Mouse (Mus musculus) limb, embryonic 11.5 days (tissue): ENCODE measurements around the gene Fut8. TPM values are rescaled to one million over a fixed set of nuclear protein-coding genes. Genes with fewer than 3 reads are reported as not detected.

ENCODE experiments used
- ATAC-seq: fragments of 200-750 bp; cut with Nextera tagmentation; 2 replicates; pipeline ENCODE4 v1.8.0; 2017; ENCODE audit warnings: low read depth; ENCODE audit not compliant: insufficient number of reproducible peaks, low FRiP score, low TSS enrichment
- DNase-seq: peaks from one replicate; pipeline ENCODE4 v3.0.0-alpha.2; 2015; ENCODE audit warnings: low spot score
- H3K27ac ChIP-seq: fragments of 300-500 bp; sonication (generic); replicated peaks from 2 replicates; pipeline ENCODE4 v1.5.1; 2014; ENCODE audit warnings: low read depth, mild to moderate bottlenecking, low read length
- H3K27me3 ChIP-seq: fragments of 300-500 bp; sonication (generic); 2 replicates; pipeline ENCODE4 v1.6.1; 2014; ENCODE audit warnings: mild to moderate bottlenecking, low read length, mixed read lengths; ENCODE audit not compliant: control insufficient read depth, insufficient read depth
- H3K36me3 ChIP-seq: fragments of 300-500 bp; sonication (generic); 2 replicates; pipeline ENCODE4 v1.6.1; 2014; ENCODE audit warnings: mild to moderate bottlenecking, low read length, moderate library complexity, mixed read lengths; ENCODE audit not compliant: control insufficient read depth, insufficient read depth
- H3K4me1 ChIP-seq: fragments of 300-500 bp; sonication (generic); 2 replicates; pipeline ENCODE4 v1.6.1; 2014; ENCODE audit warnings: low read length, mixed read lengths; ENCODE audit not compliant: control insufficient read depth, insufficient read depth
- H3K4me2 ChIP-seq: fragments of 300-500 bp; sonication (generic); 2 replicates; pipeline ENCODE4 v1.6.1; 2014; ENCODE audit warnings: low read depth, mild to moderate bottlenecking, moderate library complexity; ENCODE audit not compliant: severe bottlenecking
- H3K4me3 ChIP-seq: fragments of 300-500 bp; sonication (generic); 2 replicates; pipeline ENCODE4 v1.5.1; 2014; ENCODE audit warnings: low read depth, low read length
- H3K9ac ChIP-seq: fragments of 300-500 bp; sonication (generic); 2 replicates; pipeline ENCODE4 v1.6.1; 2014; ENCODE audit warnings: mild to moderate bottlenecking, low read length
- H3K9me3 ChIP-seq: fragments of 300-500 bp; sonication (generic); 2 replicates; pipeline ENCODE4 v1.6.1; 2016; ENCODE audit warnings: low read length; ENCODE audit not compliant: control insufficient read depth
- WGBS: fragments of 180-500 bp; shearing (Covaris S2); extraction: QIAGEN DNeasy Blood & Tissue Kit; methylation state at CpG from one replicate; pipeline ENCODE4 v1.1.7; 2014; 5-methylcytosine and 5-hydroxymethylcytosine counted together
- polyA plus RNA-seq: library from polyadenylated mRNA; unstranded; fragments of >200 nt; fragmentation: Nextera tagmentation; extraction: Ambion mirVana; gene quantifications from 2 replicates; pipeline ENCODE4 v1.2.1, GENCODE M21; 2014

Fut8 gene
- polyA plus RNA-seq, 1 experiment from 2014 or later, result 22.9 TPM

GRCm38 (mm10) chr12:77197121-77197599 is 40.8 kb upstream of the Fut8 start:
- ATAC-seq (no peak), DNase-seq (no peak)
- Histone ChIP-seq H3K9ac (no peak overlapping the region), H3K4me3 (no peak overlapping the region), H3K27ac (no peak overlapping the region), H3K36me3 (no peaks in the 10 kb centered on the region), H3K4me2 (no peak overlapping the region), H3K9me3 (no peaks in the 10 kb centered on the region), H3K27me3 (no peaks in the 10 kb centered on the region), H3K4me1 (no peaks in the 10 kb centered on the region)
- WGBS, result 72% methylated on average over 7 of the region's 7 CpGs

DNA sequence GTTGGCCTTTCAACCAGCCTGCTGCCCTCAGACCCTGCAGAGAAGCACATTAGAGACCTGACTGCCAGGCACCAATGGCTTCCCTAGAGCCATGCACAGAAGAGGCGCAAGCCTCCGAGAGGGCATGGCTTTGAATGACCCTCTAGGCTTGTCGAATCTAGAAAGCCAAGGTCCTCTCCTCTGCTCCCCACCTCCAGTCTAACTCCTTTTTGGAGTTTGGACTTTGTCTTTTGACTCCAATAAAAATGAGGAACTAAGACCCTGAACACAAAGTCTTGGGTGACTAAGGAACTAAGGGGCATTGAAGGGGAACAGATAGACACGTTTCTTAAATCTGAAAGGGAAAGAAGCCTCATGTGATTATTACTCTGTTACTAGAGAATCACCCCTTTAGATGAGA is 39.7 kb upstream of the Fut8 start:
- ATAC-seq (no peak), DNase-seq (no peak)
- no peak overlapping the region for H3K27ac ChIP-seq
- no peak overlapping the region for H3K4me3 ChIP-seq
- no peaks in the 10 kb centered on the region for H3K36me3 ChIP-seq
- no peak overlapping the region for H3K4me2 ChIP-seq
- no peak overlapping the region for H3K9ac ChIP-seq
- no peaks in the 10 kb centered on the region for H3K4me1 ChIP-seq
- H3K27me3 ChIP-seq, result no peaks in the 10 kb centered on the region
- WGBS, result 95% methylated on average over 4 of the region's 4 CpGs
- no peaks in the 10 kb centered on the region for H3K9me3 ChIP-seq

DNA sequence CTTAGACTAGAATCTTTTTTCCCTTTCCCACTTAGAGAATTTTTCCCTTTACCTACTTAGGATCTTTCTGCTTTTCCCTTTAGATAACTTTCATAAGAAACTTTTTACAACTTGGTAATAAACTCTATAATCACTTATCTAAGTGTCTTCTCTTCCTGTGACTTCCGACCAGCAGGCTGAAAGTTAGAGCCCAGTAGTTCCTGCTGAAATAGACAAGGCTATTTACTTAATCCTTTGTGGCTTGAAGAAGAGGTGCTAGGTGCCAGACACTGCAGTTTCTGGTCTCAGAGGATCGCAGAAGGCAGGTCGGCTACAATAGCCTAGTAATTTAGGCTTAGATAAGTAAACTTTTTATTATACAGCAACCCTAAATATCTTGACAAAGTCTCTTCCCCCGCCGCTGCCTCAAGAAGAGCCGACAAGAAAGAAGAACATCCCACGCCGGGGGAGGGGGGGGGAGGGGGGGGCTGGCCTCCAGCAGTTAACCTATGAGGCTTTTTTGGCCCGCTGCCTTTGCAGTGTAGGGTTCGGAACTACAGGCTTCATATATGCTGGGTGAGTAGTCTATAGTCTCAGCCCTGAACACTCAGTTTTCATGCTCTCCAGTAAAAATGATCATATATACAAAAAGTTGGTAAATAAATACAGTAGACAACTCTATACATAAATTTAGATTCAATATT is 36.3 kb upstream of the Fut8 start:
- DNase-seq (no peak), ATAC-seq (no peak)
- WGBS, result 61% methylated on average over 10 of the region's 10 CpGs

GRCm38 (mm10) chr12:77203136-77203535 is 34.8 kb upstream of the Fut8 start:
- Histone ChIP-seq H3K27ac (no peak overlapping the region), H3K36me3 (no peaks in the 10 kb centered on the region), H3K9me3 (no peaks in the 10 kb centered on the region), H3K4me3 (no peak overlapping the region), H3K27me3 (no peaks in the 10 kb centered on the region), H3K4me1 (no peaks in the 10 kb centered on the region), H3K4me2 (no peak overlapping the region), H3K9ac (no peak overlapping the region)
- DNase-seq (no peak), ATAC-seq (no peak)
- 86% methylated on average over 4 of the region's 4 CpGs for WGBS

More for the DNA sequence above, 36.3 kb upstream of the Fut8 start:
- Histone ChIP-seq H3K36me3 (no peaks in the 10 kb centered on the region), H3K4me2 (no peak overlapping the region), H3K4me1 (no peaks in the 10 kb centered on the region), H3K27ac (no peak overlapping the region), H3K4me3 (no peak overlapping the region), H3K9me3 (no peaks in the 10 kb centered on the region), H3K9ac (no peak overlapping the region), H3K27me3 (no peaks in the 10 kb centered on the region)

DNA sequence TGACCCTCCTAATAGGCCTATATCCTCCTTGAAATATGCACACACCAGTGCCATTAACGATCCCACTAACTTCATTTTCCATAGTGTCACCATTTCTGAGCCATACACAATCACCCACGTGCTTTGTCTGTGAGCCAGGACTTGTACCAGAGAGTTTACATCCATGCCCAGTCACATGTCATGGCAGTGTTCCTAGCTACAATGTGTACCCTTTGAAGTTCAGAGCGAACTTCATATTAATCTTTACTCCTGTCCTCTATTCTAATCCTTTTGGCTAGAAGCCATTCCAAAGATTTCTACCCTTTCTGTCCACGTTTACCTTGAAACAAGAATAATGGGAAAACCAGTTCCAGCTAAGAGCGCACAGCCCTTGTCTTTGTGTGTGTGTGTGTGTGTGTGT is 31.1 kb upstream of the Fut8 start:
- ATAC-seq (no peak), DNase-seq (no peak)
- WGBS, result 89% methylated on average over 5 of the region's 5 CpGs
- Histone ChIP-seq H3K4me3 (no peak overlapping the region), H3K27ac (no peak overlapping the region), H3K9ac (no peak overlapping the region), H3K36me3 (no peaks in the 10 kb centered on the region), H3K4me1 (no peaks in the 10 kb centered on the region), H3K4me2 (no peak overlapping the region), H3K27me3 (no peaks in the 10 kb centered on the region), H3K9me3 (no peaks in the 10 kb centered on the region)

DNA sequence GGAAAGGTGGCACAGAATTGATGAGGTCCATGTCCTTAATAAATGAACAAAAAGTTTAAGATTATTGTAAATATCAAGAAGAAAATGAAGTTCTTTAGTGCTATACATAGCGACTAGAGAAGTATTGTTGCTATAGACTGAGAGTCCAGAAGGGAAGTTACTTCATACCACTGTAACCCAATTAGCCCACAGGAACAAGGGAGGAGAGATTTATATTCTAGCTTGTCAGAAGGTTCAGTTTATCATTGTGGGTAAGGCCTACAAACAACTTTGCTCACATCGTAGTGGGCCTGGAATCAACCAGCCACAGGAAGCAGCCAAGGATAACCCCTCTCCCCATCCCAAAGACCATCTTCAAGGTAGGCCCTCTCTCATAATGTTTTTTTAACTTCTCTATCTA is 29.9 kb upstream of the Fut8 start:
- H3K4me2 ChIP-seq, result no peak overlapping the region
- H3K4me1 ChIP-seq, result no peaks in the 10 kb centered on the region
- ATAC-seq, result no peak
- H3K9ac ChIP-seq, result no peak overlapping the region
- no peak overlapping the region for H3K4me3 ChIP-seq
- no peak for DNase-seq
- H3K9me3 ChIP-seq, result no peaks in the 10 kb centered on the region
- 98% methylated on average over 2 of the region's 2 CpGs for WGBS
- no peak overlapping the region for H3K27ac ChIP-seq
- no peaks in the 10 kb centered on the region for H3K27me3 ChIP-seq
- no peaks in the 10 kb centered on the region for H3K36me3 ChIP-seq

- 77% methylated on average over 5 of the region's 5 CpGs for WGBS
Measured at GRCm38 (mm10) chr12:77208576-77209180, 29.2 kb upstream of the Fut8 start.

GRCm38 (mm10) chr12:77211695-77212208 is 26.2 kb upstream of the Fut8 start:
- no peaks in the 10 kb centered on the region for H3K27me3 ChIP-seq
- ATAC-seq (no peak), DNase-seq (no peak)
- H3K9me3 ChIP-seq, result no peaks in the 10 kb centered on the region
- no peaks in the 10 kb centered on the region for H3K36me3 ChIP-seq
- 93% methylated on average over 7 of the region's 7 CpGs for WGBS
- no peak overlapping the region for H3K9ac ChIP-seq
- H3K4me3 ChIP-seq, result no peak overlapping the region
- H3K27ac ChIP-seq, result no peak overlapping the region
- no peak overlapping the region for H3K4me2 ChIP-seq
- H3K4me1 ChIP-seq, result no peaks in the 10 kb centered on the region

More at GRCm38 (mm10) chr12:77208576-77209180, 29.2 kb upstream of the Fut8 start:
- H3K4me2 ChIP-seq, result no peak overlapping the region
- DNase-seq (no peak), ATAC-seq (no peak)
- no peak overlapping the region for H3K27ac ChIP-seq
- no peak overlapping the region for H3K4me3 ChIP-seq
- H3K9ac ChIP-seq, result no peak overlapping the region
- no peaks in the 10 kb centered on the region for H3K4me1 ChIP-seq
- H3K9me3 ChIP-seq, result no peaks in the 10 kb centered on the region
- H3K27me3 ChIP-seq, result no peaks in the 10 kb centered on the region
- H3K36me3 ChIP-seq, result no peaks in the 10 kb centered on the region
